Mouse (Mus musculus): Measurements from ENCODE around the gene Tns3.
A peak's percentile ranks its signal among the peaks of the same experiment; 100 is the strongest.

Gene Tns3

DNA sequence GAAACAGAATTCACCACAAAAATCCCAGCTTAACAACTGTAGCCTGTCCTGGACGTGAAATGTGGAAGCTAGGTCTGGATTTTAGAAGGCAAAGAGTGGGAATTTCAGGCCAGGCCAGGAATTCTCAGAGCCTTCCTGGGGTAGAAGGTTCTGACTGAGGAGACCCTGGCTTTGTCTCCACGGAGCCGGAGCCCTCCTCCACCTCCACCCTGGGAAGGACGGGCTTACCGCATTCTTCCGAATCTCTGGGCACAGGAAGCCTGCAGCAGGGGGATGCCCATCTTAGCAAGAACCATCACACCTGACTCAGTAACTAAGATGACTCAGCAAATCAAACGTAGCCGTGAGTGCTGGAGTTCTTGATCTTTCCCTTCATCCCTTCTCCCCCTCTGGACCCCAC, 231.4 kb downstream of the Tns3 start:
- DNase-seq = no peak

DNA sequence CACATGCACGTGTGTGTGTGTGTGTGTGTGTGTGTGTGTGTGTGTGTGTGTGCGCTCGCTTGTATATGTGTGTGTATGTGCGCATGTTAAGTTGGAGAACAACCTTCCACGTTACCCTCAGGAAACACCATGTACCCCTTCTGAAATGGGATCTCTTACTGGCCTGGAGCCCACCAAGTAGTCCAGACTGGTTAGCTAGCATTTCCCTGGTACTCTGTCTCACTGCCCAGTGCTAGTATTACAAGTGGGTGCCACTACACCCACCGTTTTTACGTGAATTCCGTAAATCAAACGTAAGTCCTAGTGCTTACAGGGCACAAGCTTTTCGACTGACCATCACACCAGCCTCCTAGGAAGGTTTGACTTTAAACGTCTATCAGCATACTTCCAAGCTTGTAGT, 236.7 kb downstream of the Tns3 start:
- DNase-seq = no peak

DNA sequence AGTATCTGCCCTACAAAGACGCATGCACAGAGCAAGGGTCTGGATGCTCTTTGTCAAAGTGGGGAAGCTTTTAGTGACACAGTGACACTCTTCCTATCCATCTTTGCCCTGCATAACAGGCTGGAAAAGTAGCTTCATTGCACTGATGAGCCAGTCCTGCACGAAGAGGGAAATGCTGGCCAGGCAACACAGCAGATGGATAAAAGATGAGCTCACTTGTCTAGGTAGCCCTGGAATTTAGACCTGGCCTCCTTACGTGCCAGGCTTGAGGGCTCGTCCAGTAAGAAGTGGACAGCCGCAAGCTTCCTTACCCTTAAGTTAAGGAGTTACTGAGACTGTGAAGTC, 239.1 kb downstream of the Tns3 start:
- DNase-seq = no peak

DNA sequence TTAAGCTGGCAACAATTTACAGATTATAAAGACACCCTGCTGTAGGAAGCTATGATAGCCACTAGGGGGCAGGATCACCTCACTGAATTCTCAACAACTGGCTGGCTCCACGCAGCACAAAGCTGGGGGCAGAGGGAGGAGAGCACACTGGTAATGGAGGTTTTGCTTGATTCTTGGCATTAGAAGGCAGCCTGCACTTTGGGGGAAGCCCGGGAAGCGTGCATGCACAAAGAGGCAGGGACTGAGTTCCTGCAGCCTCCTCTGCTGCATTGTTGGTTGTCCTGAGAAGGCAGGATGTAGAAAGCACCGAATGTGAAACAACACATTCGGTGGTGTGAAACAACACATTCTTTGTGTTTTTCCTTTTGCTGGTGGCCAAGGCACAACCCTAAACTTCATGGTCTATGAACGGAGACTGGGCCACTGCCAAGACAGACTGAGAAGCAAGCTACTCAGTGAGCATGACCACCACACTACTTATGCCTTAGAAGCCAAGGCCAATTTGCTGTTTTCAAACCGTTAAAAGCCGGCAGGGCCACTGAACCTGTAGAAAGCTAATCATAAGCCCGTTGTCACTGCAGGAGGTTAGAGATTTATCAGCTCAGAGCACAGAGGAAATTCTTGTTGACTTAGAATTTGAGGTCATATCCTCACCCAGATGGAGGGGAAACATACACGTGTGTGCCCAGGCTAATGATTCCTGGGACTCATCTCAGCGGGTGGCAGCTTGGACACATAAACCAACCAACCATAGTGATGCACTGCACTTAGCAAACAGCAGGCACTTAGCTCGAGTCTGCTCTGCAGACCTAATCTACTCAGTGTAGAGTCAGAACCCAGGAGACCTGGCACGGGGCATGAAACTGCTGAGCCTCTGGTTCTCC, 239.8 kb downstream of the Tns3 start:
- DNase-seq = peak; percentile 56

DNA sequence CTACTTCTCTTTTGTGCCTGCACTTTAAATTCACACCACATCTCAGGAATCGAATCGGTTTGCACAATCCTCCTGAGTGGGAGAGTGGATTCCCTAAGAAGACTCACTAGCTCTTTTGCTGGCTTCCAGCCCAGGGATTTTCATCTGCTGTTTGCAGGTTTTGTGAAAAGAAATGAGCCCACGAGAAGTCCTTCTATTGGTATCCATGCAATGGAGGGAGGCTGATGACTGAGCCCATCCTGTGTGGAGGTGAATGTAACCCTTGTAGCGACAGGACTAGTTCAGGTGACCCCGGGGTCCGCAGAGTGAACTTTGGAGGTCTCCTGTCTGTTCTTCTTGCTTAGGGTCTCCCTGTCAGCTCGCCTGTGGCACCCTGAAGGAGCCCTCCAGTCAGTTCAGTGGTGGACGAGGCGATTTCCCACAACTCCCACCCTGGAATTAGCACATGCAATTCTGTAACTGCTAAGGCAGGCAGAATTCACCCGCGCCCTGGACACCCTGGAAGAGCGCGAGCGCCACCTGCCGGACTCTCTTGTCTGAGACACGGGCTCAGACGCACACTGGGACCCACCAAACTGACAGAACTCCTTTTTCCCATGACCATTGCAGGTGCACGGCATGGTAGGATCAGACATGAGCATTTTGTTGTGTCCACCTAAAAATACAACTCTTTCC, 259.0 kb downstream of the Tns3 start:
- peak; percentile 67 for DNase-seq

DNA sequence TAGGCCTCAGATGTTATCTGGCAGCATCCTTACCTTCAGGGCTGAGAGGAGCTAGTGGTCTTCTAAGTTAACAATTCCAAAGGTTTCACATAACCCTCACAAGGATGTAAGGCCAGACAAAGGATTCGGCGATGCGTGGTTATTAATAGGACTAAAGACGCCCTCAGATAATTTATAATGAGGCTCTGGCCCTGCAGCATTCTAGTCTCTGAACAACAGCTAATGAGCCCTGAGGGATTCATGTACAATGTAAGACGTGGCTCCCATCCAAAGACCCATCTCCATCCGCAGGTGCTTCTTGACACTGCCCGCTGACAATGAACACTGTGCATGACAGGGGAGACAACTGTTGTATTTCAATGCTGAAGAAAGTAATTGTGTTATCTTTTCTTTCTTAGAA, 263.0 kb downstream of the Tns3 start:
- DNase-seq = no peak

DNA sequence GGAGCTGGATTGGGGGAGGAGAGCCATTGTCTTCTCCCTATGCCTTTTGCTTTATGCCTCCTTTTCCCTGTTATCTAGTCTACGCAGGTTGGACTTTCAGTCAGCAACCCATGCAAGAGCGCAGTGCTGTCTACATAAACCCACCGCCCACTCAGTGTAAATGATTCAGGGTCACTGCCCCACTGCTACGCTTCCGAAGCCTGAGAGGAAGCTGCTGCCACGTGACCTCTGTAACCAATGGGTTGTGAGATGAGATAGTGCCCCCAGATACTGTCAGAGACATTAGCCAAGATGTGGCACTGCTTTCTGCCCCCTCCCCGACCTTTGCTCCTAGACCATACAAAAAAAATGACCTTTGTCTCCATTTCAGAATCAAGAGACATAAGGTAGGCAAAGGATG, 268.0 kb downstream of the Tns3 start:
- DNase-seq = no peak

DNA sequence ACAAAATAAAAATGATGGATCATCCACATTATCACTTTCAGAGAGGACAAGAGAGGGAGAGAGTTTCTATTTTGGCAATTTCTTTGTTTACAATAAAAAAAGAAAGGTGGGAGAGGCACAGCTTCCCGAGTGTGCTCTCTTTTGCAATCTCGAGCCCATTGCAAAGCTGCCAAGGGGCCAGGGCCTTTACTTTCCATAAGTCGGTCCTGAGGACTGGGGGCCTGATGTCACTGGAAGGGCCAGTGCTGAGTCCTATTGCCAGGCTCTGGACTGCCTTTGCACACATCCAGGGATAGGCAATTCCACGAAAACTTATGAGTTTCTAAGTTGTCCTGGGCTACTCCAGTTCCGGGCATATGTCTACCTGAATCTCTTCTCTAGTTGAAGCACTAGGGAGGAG, 272.8 kb downstream of the Tns3 start:
- DNase-seq = no peak

DNA sequence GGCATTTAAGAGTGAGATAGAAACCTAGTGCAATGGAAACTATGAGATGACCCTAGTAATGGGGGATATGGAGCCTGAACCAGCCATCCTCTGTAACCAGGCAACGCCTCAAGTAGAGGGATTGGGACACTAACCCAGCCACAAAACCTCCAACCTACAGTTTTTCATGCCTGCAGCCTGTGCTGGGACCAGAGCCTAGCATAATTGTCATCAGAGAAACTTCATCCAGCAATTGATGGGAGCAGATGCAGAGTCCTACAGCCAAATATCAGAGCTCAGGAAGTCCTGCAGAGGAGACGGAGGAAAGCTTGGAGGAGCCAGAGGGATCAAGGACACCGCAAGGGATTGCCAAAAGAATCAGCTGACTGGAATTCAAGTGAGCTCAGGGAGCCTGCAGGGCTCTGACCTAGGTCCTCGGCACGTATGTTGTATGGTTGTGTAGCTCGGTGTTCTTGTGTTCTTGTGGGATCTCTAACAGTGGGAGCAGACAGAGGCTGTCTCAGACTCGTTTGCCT, 278.4 kb downstream of the Tns3 start:
- no peak for DNase-seq
